Mouse (Mus musculus) spleen, postnatal 10 days (tissue): ENCODE measurements around the gene Rwdd4a.
A peak's percentile ranks its signal among the peaks of the same experiment; 100 is the strongest.

Source experiments
- DNase-seq, 2 experiments: peaks; one replicate each; pipeline ENCODE4 v3.0.0; 2021 to 2022; ENCODE audit warnings: low spot score in 2 of 2

The Rwdd4a gene

GRCm38 (mm10) chr8:47533344-47534125 lies at the start of gene Rwdd4a, which contains the start of gene Trappc11:
Gene Rwdd4a (plus strand): TSS chr8:47533664.
Gene Trappc11 (minus strand): TSS chr8:47533470.
- DNase-seq: peak; percentile 91 to 94

- DNase-seq: no peak
Observed at GRCm38 (mm10) chr8:47487231-47487630, 46.2 kb upstream of the Rwdd4a start.

GRCm38 (mm10) chr8:47493106-47493505 lies 40.4 kb upstream of the Rwdd4a start:
- DNase-seq: no peak

- no peak for DNase-seq
Observed at GRCm38 (mm10) chr8:47494602-47495153, 38.8 kb upstream of the Rwdd4a start.

- no peak for DNase-seq
Observed at GRCm38 (mm10) chr8:47495428-47495827, 38.0 kb upstream of the Rwdd4a start.

- no peak for DNase-seq
Observed at GRCm38 (mm10) chr8:47501994-47502393, 31.5 kb upstream of the Rwdd4a start.

- no peak for DNase-seq
Observed at GRCm38 (mm10) chr8:47502546-47502945, 30.9 kb upstream of the Rwdd4a start.

GRCm38 (mm10) chr8:47505431-47505830 lies 28.0 kb upstream of the Rwdd4a start:
- no peak for DNase-seq

- DNase-seq: no peak
Observed at GRCm38 (mm10) chr8:47510930-47511329, 22.5 kb upstream of the Rwdd4a start.

- no peak for DNase-seq
Observed at GRCm38 (mm10) chr8:47513601-47514000, 19.9 kb upstream of the Rwdd4a start.

GRCm38 (mm10) chr8:47528094-47528493 lies 5.4 kb upstream of the Rwdd4a start:
- no peak for DNase-seq

- no peak for DNase-seq
Observed at GRCm38 (mm10) chr8:47538323-47538722, 4.9 kb downstream of the Rwdd4a start.

- DNase-seq: no peak
Observed at GRCm38 (mm10) chr8:47542746-47543145, 9.3 kb downstream of the Rwdd4a start.

GRCm38 (mm10) chr8:47544094-47544493 lies 10.6 kb downstream of the Rwdd4a start:
- DNase-seq: no peak

- DNase-seq: no peak
Observed at GRCm38 (mm10) chr8:47547102-47547501, 13.6 kb downstream of the Rwdd4a start.

- no peak for DNase-seq
Observed at GRCm38 (mm10) chr8:47553613-47554012, 20.1 kb downstream of the Rwdd4a start.

- DNase-seq: no peak
Observed at GRCm38 (mm10) chr8:47556446-47556845, 23.0 kb downstream of the Rwdd4a start.

GRCm38 (mm10) chr8:47558274-47558673 lies 24.8 kb downstream of the Rwdd4a start:
- DNase-seq: no peak

GRCm38 (mm10) chr8:47560801-47561200 lies 27.3 kb downstream of the Rwdd4a start:
- DNase-seq: no peak

- DNase-seq: no peak
Observed at GRCm38 (mm10) chr8:47566551-47566950, 33.1 kb downstream of the Rwdd4a start.

- no peak for DNase-seq
Observed at GRCm38 (mm10) chr8:47568098-47568497, 34.6 kb downstream of the Rwdd4a start.

GRCm38 (mm10) chr8:47570161-47570560 lies 36.7 kb downstream of the Rwdd4a start:
- no peak for DNase-seq

GRCm38 (mm10) chr8:47573482-47573881 lies 40.0 kb downstream of the Rwdd4a start:
- no peak for DNase-seq
